Comparison of ENCODE assay signal across 8 mouse cellular contexts in the genomic region with DNA sequence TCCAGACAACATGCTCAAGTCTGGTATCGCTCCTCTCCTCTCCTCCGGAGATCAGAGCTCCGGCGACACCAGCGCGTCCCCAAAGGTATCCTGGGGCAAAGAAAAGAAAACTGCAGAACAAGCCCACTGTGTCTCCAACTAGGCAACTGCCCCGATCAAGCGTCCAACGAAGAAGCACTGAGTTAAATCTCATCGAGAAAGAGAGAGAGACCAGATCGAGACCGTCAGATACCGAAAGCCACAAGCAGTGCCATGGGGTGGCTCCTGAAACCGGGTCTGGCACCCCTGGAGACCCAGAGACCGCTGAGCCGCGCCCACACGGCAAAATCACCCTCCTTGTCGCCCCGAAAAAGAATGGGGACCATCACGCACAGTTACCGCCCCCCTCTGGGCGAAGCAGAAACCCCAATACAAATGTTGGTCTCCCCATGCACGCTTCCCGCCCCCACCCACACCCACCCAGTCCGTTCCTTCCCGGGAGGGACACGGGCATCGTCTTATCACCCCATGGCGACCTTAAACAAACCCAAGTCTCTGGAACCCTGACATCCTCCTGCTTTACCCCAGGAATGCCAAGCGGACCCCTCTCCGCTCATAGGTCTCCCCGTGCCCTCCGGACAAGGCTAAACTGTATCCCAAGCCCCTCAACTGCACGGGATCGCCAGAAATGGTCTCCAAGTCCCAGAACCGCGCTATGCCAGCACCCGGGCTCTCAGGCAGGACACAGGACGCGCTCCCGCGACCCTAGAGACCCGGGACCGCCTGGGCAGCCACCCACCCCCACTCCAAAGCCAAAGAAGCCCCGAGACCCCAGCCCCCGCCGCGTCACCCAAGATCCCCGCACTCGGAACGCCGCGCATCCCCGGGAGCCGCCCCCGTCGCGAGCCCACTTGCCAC. TPM values are rescaled to one million over a fixed set of nuclear protein-coding genes. Genes with fewer than 3 reads are reported as not detected.
DNase-seq lines count a peak whose midpoint lies in the region; ATAC-seq and TF ChIP-seq lines count a peak whose summit lies in the region.

No protein-coding gene starts in this region.

- peaks cover 5 to 23% of the 10 kb centered on the region in 2 experiments; a peak in 2 of 4 replicates for H3K4me1 ChIP-seq in MEL (ENCODE audit: control insufficient read depth in 1 of 2, insufficient read depth in 2 of 2, low read length in 2 of 2)
- no peaks in the 10 kb centered on the region for H3K4me1 ChIP-seq in brown adipose tissue, adult 24 weeks (ENCODE audit: control insufficient read depth, insufficient read depth, insufficient read length, low read length)
- peaks cover 20% of the 10 kb centered on the region for H3K4me1 ChIP-seq in forebrain, embryonic 13.5 days
- peaks cover 8% of the 10 kb centered on the region; the same call in 1 of the 2 replicates for H3K4me1 ChIP-seq in lung, embryonic 15.5 days

- TF ChIP-seq CTCF in MEL (IDR thresholded peaks at IDR 0.05 in 2 of 3, conservative IDR thresholded peaks at IDR 0.05 in 1 of 3; ENCODE audit: control insufficient read depth in 1 of 3, insufficient read depth in 1 of 3, low read depth in 2 of 3, low read length in 3 of 3, poor library complexity in 1 of 3, severe bottlenecking in 1 of 3): peak in 2 of 3 experiments; percentile 29 to 47; a peak in 4 of 6 replicates

- 1% methylated on average over 55 of the region's 59 CpGs for WGBS in forebrain, embryonic 13.5 days
- under 1% methylated on average over 59 of the region's 59 CpGs for WGBS in lung, embryonic 15.5 days

- ATAC-seq in forebrain, embryonic 13.5 days: peak; percentile 30
- peak; percentile 19; the same call in 1 of the 2 replicates for ATAC-seq in lung, embryonic 15.5 days (ENCODE audit: borderline replicate concordance, extremely low read depth, low FRiP score, low TSS enrichment)
- no peak for ATAC-seq in erythroid progenitor cell, adult 5-6 weeks (replicated peaks; ENCODE audit: low FRiP score, poor library complexity, severe bottlenecking)

- H3K9me3 ChIP-seq in MEL (replicated peaks; ENCODE audit: insufficient read depth, low read length): no peaks in the 10 kb centered on the region
- H3K9me3 ChIP-seq in forebrain, embryonic 13.5 days (replicated peaks): no peaks in the 10 kb centered on the region
- no peaks in the 10 kb centered on the region for H3K9me3 ChIP-seq in lung, embryonic 15.5 days

- no peaks in the 10 kb centered on the region for H3K27me3 ChIP-seq in MEL (ENCODE audit: control insufficient read depth in 1 of 2, insufficient read depth in 2 of 2, low read length in 2 of 2)
- no peaks in the 10 kb centered on the region for H3K27me3 ChIP-seq in forebrain, embryonic 13.5 days
- H3K27me3 ChIP-seq in lung, embryonic 15.5 days: no peaks in the 10 kb centered on the region

- TF ChIP-seq EP300 in MEL (IDR thresholded peaks at IDR 0.05; ENCODE audit: low read depth in 1 of 2, low read length in 2 of 2): no peak

- DNase-seq in MEL (ENCODE audit: low read depth, low spot score): peak; percentile 68
- peak; percentile 4 for DNase-seq in heart, postnatal 25 days (ENCODE audit: low spot score)
- DNase-seq in layer of hippocampus, adult 8-10 months (ENCODE audit: low spot score in 2 of 2): peak; percentile 27 to 32
- peak; percentile 47 to 62 for DNase-seq in right cerebral cortex, postnatal 10 days (ENCODE audit: low spot score in 2 of 2)

- peak overlapping the region; percentile 87 for H3K4me2 ChIP-seq in forebrain, embryonic 13.5 days
- peak overlapping the region; percentile 85 for H3K4me2 ChIP-seq in lung, embryonic 15.5 days

- H3K27ac ChIP-seq in MEL (ENCODE audit: control insufficient read depth, low read depth, low read length): peak overlapping the region; percentile 59
- H3K27ac ChIP-seq in brown adipose tissue, adult 24 weeks (replicated peaks; ENCODE audit: low read depth, low read length): peak overlapping the region; percentile 58
- peak overlapping the region; percentile 94 for H3K27ac ChIP-seq in forebrain, embryonic 13.5 days
- peak overlapping the region; percentile 88 for H3K27ac ChIP-seq in lung, embryonic 15.5 days

- H3K79me2 ChIP-seq in MEL (ENCODE audit: control insufficient read depth, insufficient read depth, low read length, poor library complexity): peaks cover 9% of the 10 kb centered on the region

- intact Hi-C loops in heart, postnatal 25 days (cut with DNase I): loop anchor here (2.0 to 5.0 kb wide), 3 partner anchors 81 to 123 kb away; no protein-coding TSS in a partner anchor

- TF ChIP-seq POLR2A in MEL (IDR thresholded peaks at IDR 0.05; ENCODE audit: control insufficient read depth in 1 of 2, insufficient read depth in 1 of 2, low read depth in 1 of 2, low read length in 2 of 2, poor library complexity in 1 of 2): no peak

- peak overlapping the region; percentile 92 to 95 for H3K4me3 ChIP-seq in MEL (ENCODE audit: control insufficient read depth in 1 of 2, insufficient read depth in 1 of 2, low read depth in 2 of 2, low read length in 2 of 2)
- H3K4me3 ChIP-seq in brown adipose tissue, adult 24 weeks (ENCODE audit: insufficient read depth, low read depth, low read length): peak overlapping the region; percentile 79
- H3K4me3 ChIP-seq in forebrain, embryonic 13.5 days: peak overlapping the region; percentile 74
- peak overlapping the region; percentile 80 for H3K4me3 ChIP-seq in lung, embryonic 15.5 days

- peak; percentile 10 for TF ChIP-seq RAD21 in MEL (IDR thresholded peaks at IDR 0.05; ENCODE audit: low read depth, low read length)

- H3K9ac ChIP-seq in MEL (ENCODE audit: control insufficient read depth, low read depth, low read length, poor library complexity, severe bottlenecking): peak overlapping the region; percentile 96
- peak overlapping the region; percentile 91 for H3K9ac ChIP-seq in forebrain, embryonic 13.5 days
- H3K9ac ChIP-seq in lung, embryonic 15.5 days: peak overlapping the region; percentile 95

- H3K36me3 ChIP-seq in MEL (ENCODE audit: control insufficient read depth in 1 of 2, insufficient read depth in 2 of 2, low read length in 2 of 2): peaks cover 0 to 33% of the 10 kb centered on the region in 2 experiments; a peak in 2 of 4 replicates
- no peaks in the 10 kb centered on the region for H3K36me3 ChIP-seq in forebrain, embryonic 13.5 days (ENCODE audit: poor library complexity, severe bottlenecking)
- H3K36me3 ChIP-seq in lung, embryonic 15.5 days: no peaks in the 10 kb centered on the region

TF ChIP-seq in MEL, 35 proteins besides CTCF, POLR2A, EP300 and RAD21:
- TF ChIP-seq MXI1 (IDR thresholded peaks at IDR 0.05; ENCODE audit: low read depth, low read length) (peak; percentile 44; the same call in 1 of the 2 replicates), HCFC1 (IDR thresholded peaks at IDR 0.05; ENCODE audit: low read depth, low read length) (peak; percentile 38; the same call in 1 of the 2 replicates), USF2 (IDR thresholded peaks at IDR 0.05; ENCODE audit: borderline replicate concordance in 1 of 2, insufficient read depth in 1 of 2, low read depth in 1 of 2, low read length in 2 of 2) (no peak), MEF2A (IDR thresholded peaks at IDR 0.05; ENCODE audit: extremely low read depth, insufficient replicate concordance, low read depth, low read length, poor library complexity, severe bottlenecking) (no peak)
TF ChIP-seq in MEL: peak in this region for 2.

RNA-seq across cellular contexts. Expression of gene Glce, which starts 0.7 kb away (rescaled TPM):
- 11.8 and 12.2 TPM in 2 replicates for total RNA-seq in MEL (2012; rRNA removed)
- 1 to 10 TPM in 1 of 2 experiments, not detected in 1; 9.2 TPM for polyA plus RNA-seq in MEL (2012; ENCODE audit: insufficient read depth in 1 of 2, insufficient read length in 2 of 2, low read depth in 1 of 2, low replicate concordance in 2 of 2, missing spikeins in 1 of 2)
- 4.5 and 6.4 TPM in 2 replicates for polyA plus RNA-seq in brown adipose tissue, adult 24 weeks (2012; ENCODE audit: insufficient read depth, insufficient read length, missing spikeins)
- polyA plus RNA-seq in forebrain, embryonic 13.5 days (2015; fragmentation: Nextera tagmentation; extraction: Ambion mirVana): 12.5 and 14.9 TPM in 2 replicates
- total RNA-seq in heart, postnatal 25 days (2021): 10 to 100 TPM in 1 of 2 experiments, 1 to 10 TPM in 1; 9.4 to 10.1 TPM
- total RNA-seq in layer of hippocampus, adult 8-10 months (2022): 10 to 100 TPM; 22.8 to 25.0 (median 24.5) TPM
- 20.8 and 21.9 TPM in 2 replicates for polyA plus RNA-seq in lung, embryonic 15.5 days (2015; fragmentation: Nextera tagmentation; extraction: Ambion mirVana)
- 0.42 and 0.72 TPM in 2 replicates for total RNA-seq in erythroid progenitor cell, adult 5-6 weeks (2015; ENCODE audit: low replicate concordance)
- total RNA-seq in erythroid progenitor cell, adult 5-6 weeks (2017; ENCODE audit: low replicate concordance): 0.08 and 2.1 TPM in 2 replicates

Comparison
In these comparisons a context has a peak if more than half of its experiments do, and no peak if none do; other contexts are left out.
1. DNase-seq: peak in every context shown above with its lines; median percentile 68 in MEL; 54 in right cerebral cortex, postnatal 10 days; 30 in layer of hippocampus, adult 8-10 months; 4 in heart, postnatal 25 days.